Mouse (Mus musculus): Measurements from ENCODE around the gene Atp5s.

GRCm38 (mm10) chr12:69730306-69730705, 5.6 kb downstream of the Atp5s start:
- TF ChIP-seq CTCF (IDR thresholded peaks at IDR 0.05; ENCODE audit: borderline replicate concordance, insufficient read depth, low read length), result no peak
- no peak for TF ChIP-seq POLR2A (IDR thresholded peaks at IDR 0.05; ENCODE audit: low read depth, low read length)

Data from embryonic fibroblast, embryonic 13.5 days (primary cell).